Mouse (Mus musculus) cerebellum, postnatal 10 days (tissue): ENCODE measurements at regions not wholly inside any gene's neighbourhood (a gene's known extent, or its start where the extent isn't known, plus 50 kb on each side); places are given as distances from the start of the nearest gene placed in this dataset.
A peak's percentile ranks its signal among the peaks of the same experiment; 100 is the strongest.
"Not testable (repeated sequence)": the region's sequence is repeated elsewhere in the genome, so short reads cannot be mapped to it uniquely, and the experiment has no call there.

Source experiments
- DNase-seq, 2 experiments: peaks; one replicate each; pipeline ENCODE4 v3.0.0; 2021; ENCODE audit warnings: mixed read lengths in 2 of 2

DNA sequence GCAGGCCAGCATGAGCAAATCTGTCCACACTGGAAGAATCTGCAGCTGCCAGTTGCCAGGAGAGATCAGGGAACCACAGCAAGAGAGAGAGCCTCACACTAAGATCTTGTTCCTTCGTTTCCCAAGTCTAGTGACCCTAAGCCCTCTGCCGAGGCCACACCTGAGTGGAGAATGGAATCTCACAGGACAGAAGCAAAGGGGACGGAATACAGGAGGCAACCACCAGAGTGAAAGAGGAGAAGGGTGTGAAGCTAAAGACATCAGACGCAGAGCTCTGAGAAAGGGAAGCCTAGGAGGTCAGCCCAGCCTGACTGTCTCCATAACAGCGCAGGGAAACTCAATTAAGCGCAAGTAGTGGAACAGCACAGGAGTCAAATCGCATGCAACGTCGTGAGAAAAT, 75.0 kb downstream of the Suds3 start:
- DNase-seq: no peak

DNA sequence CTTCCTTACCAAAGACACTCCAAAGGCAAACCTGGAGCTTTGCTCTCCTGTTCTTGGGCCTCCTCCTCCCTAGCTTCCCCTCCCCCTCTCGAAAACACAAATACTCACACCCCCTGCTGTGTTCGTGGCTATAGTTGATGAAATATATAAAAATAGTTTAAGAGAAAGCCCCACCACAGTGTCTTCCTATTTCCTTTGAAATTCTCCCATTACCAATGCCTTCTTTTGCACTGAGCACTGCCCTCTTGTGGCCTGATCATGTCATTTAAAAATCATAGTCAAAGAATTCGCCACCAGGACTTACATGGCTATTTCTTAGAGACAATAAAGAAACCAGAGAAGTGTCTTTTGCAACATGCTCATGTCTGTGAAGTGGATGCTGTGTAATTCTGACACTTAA, 78.7 kb downstream of the Suds3 start:
- DNase-seq: peak; percentile 83 to 88

DNA sequence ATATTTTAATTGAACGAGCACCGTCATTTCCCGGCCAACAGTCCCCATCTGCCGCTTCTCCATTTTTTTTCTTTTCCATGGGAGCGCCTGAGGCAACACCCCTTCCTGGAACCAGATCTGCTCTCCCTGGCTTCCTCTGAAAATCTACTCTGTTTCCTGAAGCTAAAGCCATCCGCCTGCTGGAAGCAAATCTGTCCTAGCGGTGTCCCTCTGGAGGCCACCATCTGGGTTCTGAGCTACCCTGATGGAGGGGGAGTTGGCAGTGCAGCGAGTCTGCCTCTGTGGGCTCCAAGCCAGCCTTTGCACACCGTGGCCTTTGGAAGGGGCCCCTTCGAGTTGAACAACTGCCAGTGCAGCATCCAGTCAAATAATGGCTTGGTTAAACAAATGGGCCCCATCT, 83.8 kb downstream of the Suds3 start:
- DNase-seq: peak; percentile 96 to 97

DNA sequence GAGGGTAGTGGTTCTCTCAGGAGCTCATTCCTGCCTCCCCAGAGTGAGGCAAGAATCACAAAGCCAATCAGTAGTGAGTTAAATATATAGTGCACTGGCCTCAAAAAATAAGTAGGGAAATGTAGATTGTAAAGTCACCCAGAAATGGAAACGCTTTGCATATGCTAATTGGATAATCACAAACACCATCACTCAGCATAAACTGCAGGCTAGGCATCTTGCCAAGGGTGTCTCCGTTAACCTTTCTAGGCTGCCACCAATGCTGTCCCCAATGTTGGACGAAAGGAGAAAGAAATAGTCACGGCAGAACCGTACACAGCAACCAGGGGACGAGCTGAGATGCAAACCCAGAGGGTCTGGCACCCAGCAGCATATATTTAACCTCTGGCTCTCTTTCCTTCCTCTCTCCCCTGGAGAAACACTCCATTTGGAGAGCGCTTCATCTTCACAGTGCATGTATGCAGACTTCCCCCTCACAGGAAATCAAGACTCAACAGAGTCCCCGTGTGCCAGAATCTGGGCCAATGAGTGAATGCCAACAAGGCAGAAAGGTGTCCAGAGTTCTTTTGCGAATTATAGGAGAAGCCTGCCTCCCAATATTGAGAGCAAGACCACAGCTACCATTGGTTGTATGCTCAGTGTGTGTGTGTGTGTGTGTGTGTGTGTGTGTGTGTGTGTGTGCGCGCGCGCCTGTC, 90.1 kb downstream of the Suds3 start:
- DNase-seq: peak; percentile 56 to 71

DNA sequence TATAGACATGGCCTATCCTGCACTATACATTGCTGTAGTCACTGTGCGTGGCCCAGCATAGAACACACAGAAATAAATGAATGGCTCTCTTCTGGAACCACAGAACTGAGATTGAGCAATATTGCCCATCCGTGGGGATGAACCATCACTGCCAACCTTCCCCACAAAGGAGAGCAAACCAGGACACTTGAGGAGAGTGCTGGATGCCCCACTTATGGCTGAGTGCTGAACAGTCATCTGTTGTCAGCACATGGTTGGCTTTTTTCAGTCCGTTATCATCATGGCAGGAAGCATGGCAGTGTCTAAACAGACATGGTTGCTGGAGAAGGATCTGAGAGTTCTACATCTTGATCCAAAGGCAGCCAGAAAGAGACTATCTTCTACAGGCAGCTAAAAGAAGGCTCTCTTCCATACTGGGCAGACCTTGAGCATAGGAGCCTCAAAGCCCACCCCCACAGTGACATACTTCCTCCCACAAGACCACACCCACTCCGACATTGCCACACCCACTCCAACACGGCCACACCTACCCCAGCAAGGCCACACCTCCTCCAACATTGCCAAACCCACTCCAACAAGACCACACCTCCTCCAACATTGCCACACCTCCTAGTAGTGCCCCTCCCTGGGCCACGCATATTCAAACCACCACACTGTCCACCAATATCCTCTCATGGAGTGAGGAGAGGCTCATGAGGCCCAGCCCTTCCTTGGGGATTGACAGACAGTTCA, 97.3 kb downstream of the Suds3 start:
- no peak for DNase-seq

DNA sequence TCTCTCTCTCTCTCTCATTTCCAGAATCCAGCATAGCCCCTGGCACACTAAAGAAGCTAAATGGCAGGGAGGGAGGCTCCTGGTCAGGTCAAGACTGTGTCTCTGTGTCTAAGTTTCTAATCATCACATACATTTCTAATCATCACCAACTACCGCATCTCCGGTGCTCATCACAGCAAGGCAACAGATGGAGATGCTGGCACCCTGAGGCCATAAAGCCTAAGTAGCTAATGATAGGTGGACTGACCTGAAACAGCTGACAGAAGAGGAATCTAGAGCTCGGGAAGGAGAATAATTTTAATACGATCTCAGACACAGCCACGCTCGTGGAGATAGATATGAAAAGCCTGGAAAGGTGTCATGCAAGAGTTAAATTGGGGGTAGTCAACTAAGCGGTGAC, 104.8 kb downstream of the Suds3 start:
- peak in 1 of 2 experiments; percentile 41 for DNase-seq

DNA sequence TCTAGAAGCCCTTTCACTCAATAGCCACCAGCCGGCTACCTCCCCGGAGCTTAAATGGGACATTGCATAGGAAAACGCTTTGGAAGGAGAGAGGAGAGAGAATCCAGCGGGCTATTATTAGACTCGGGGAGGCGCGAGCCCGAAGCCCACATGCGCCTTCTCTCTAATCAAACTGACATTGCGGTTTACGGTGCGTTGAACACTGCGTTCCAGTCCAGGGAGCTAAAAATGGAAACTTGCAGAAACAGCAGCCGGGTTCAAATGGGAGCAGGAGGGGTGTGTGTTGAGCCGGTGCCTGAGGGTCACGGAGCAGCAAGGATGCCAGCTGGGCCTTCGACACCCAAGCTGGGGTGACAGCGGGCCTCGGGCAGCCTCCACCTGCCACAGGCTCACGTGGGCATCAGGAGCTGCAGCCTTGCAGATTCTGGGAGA, 115.1 kb downstream of the Suds3 start:
- DNase-seq: peak; percentile 95

DNA sequence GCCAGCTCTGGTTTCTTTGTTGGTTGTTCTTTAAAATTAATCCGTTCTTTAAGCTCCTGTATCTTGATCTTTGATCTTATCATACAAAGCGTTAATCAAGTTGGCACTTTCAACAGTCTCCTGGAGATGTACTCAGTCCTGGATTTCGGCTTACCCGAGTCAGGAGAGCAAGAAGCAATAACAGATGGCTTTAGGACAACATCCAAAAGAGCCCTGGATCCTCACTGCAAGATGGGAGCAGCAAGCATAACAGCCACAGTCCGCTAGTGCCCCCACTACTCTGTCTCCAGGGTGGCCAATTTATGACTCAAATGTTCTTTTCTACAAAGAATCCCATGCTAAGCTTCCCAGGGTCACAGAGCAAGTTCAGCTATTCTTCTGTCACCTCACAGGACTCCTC, 121.4 kb downstream of the Suds3 start:
- peak in 1 of 2 experiments; percentile 31 for DNase-seq

DNA sequence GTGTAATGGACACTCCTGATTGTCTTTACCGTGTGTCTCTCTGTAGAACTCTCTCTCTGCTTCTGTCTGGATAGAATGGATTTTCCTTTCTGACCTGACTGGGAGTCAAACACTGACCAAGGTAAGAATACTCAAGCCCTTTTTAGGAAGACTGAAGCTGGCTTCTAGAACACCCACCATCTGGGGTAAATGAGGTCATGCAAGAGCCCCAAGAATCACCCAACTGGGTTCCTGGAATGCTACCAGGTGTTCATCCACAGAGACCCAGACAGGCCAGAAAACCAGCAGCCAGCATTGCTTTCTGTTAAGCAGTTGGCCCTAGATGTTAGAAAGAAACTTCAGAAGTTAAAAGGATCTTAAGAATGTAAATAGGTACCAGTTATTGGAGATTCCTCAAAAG, 122.2 kb downstream of the Suds3 start:
- DNase-seq: peak; percentile 51 to 53

DNA sequence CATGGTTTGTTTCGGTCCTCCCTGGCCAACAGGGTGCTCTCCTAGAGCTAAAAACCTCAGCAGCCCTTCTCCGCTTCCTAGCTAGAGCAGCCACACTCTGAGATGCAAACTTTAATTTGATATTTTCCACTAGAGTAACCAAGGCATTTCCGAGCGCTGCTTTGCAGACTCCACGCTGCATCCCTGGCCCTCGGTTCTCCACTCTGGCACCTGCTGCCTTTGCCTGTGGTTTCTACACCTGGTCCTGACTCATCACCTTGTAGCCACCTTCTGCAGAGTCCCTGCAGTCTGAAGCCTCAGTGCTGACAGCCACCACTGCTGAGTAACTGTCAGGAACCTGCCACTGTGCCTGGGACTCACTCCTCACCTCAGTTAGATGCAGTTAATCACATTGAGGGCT, 124.5 kb downstream of the Suds3 start:
- peak; percentile 86 to 88 for DNase-seq

DNA sequence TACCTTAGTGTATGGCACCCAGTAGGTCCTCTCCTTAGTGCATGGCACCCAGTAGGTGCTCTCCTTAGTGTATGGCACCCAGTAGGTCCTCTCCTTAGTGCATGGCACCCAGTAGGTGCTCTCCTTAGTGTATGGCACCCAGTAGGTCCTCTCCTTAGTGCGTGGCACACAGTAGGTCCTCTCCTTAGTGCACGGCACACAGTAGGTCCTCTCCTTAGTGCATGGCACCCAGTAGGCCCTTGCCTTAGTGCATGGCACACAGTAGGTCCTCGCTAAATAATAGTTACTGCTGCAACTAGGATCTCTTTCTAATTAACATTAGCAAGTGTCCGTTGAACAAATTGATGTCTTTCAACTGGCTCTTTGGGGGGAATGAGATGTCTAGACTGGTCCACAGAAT, 144.4 kb downstream of the Suds3 start:
- DNase-seq: not testable (repeated sequence)

DNA sequence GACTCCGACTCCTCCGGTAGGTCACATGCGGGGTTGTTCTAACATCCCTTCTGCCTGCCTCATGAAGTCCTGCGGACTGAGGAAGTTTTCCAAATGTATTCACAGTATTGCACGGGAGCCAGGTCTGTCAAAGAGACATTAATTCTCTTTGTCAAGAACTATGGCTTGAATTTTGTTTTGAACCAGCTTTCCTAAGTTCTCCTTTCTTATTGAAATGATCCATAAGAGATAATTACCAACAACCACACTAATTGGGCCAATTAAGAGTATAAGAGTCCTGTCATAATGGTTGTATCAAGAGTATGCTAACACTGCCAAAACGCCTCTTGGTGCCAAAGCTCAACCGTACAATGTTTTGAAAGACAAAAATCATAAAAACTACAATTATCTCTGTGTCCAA, 151.7 kb downstream of the Suds3 start:
- DNase-seq: no peak

DNA sequence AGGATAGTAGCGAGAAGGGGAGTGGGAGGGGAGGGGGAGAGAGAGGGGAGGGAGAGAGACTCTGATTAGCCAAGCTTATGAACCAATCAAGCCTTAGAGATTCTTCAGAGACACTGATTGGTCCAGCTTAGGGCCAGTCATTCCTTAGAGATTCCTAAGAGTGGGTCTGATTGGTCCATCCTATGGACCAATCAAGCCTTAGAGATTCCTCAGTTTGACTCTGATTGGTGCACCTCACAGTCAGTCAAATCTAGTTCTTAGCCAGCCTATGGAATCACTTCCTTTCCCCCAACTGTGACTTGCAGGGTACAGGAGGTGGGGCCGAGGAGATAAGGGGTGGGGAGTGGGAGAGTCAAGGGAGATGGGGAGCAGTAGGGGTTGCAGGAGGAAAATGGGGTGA, 152.8 kb downstream of the Suds3 start:
- DNase-seq: no peak

DNA sequence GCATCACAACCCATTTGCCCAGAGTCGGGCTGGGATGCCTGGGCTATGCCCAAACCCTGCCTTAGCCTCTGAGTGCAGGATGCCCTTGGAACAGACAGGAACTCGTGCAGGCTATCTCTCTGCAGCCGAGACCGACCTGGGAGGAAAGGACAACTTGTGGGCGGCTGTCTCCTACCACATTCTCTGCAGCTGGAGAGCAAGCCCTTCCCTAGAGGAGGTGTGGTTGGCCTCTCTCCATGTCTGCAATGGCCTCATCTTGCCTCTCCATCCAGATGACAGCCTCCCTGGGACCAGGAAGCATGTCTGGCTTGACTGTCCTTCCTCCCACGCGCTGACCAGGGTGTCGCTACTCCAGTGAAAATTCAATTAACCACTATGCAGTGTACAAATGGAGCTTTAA, 155.9 kb downstream of the Suds3 start:
- no peak for DNase-seq

DNA sequence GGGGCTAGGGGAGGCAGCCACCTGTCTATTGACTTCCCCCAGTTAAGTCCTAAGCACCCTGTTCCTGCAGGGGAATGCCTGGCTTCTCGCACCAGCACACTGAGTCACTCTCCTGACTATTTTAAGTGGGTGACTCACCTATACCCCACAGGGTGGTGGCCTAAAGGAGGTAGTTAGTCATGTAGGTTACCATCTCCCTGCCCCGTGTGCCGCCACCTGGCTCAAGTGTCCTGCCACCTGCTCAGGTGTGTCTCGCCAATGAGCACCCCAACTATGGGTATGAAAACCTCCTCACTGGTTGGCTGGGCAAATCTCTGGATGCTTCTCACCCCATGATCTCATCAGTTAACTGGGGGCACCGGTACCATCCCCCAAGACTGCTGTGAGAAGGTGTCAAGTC, 157.8 kb downstream of the Suds3 start:
- no peak for DNase-seq

DNA sequence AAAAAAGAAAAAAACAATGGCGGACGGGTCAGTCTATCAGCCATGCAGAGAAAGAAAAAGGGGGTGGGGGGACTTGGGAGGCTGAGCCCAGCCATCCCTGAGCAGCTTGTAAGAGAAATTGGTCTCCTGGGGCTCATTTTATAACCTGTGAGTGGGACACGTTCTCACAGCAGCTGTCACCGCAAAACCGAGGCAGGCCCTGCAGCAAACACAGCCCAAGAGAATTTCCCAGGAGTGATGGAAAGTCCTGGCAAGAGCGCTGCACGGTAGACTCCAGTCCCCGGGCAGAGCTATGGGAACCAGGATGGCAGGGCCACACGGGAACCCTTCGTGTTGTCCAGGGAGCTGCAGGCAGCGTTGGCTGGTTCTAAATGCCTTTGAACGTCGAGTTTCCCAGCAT, 159.3 kb downstream of the Suds3 start:
- DNase-seq: no peak

DNA sequence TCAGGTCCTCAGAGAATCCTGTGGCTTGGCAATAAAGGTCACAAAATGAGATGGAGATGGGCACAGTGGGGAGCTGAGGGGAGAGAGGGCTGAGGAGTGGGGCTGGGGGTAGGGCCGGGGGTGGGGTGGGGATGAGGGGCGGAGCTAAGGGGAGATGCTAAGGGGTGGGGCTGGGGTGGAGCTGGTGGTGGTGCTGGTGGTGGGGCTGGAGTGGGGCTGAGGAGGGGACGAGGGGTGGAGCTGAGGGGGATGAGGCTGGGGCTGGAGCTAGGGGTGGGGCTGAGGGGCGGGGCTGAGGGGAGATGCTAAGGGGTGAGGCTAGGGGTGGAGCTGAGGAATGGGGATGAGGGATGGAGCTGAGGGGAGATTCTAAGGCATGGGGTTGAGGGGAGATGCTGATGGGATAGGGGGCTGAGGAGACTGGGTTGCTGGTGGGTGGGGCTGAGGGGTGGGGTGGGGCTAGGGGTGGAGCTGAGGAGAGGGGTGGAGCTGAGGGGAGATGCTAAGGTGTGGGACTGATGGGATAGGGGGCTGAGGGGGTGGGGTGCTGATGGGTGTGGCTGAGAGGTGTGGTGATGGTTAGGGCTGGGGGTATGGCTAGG, 165.5 kb downstream of the Suds3 start:
- DNase-seq: no peak

DNA sequence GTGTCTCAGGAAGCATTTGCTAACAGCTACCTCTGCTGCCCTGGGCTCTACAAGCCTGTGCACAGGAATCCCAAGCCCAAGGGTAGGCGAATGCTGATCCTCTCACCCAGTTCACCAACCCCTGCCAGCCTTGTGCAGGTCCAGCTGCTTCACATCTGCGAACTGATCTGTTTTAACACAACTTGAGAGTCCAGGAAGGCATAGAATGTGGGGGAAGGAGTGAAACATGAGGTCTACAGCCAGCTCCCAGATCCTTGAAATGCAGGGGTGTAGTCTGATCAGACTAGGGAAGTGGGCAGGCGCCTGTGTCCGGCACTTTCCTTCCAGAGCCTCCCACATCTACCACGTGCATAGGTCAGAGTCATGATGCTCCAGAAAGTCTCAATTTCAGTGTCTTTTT, 181.3 kb downstream of the Suds3 start:
- no peak for DNase-seq

DNA sequence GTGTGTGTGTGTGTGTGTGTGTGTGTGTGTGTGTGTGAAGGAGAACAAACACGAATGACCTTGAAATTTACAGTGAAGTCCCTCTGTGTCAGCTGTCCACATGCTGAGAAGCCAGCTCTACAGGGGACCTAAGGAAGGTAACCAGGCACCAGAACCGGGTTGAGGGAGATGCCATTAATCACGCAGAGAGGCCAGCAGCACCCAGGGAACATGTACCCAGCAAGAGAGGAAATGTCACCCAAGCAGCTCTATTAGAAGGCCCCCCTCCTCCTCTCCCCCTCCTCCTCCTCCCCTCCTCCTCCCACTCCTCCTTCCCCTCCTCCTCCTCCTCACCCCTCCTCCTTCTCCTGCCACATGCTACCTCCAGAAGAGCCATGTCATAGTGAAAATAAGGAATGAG, 181.8 kb downstream of the Suds3 start:
- DNase-seq: no peak

DNA sequence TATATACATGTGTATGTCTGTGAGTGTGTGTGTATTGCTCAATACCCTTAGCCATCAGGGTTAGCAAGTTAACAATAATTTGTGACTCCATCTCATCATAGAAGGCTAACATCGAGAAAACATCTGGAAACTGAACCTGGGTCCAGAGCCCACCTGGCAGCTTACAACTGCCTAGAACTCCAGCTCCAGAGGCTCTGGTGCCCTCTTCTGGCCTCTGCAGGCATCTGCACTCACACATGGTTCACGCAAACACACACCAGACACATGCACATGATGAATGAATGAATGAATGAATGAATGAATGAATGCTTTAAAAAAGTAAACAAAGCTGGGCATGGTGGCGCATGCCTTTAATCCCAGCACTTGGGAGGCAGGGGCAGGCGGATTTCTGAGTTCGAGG, 182.8 kb downstream of the Suds3 start:
- no peak for DNase-seq

DNA sequence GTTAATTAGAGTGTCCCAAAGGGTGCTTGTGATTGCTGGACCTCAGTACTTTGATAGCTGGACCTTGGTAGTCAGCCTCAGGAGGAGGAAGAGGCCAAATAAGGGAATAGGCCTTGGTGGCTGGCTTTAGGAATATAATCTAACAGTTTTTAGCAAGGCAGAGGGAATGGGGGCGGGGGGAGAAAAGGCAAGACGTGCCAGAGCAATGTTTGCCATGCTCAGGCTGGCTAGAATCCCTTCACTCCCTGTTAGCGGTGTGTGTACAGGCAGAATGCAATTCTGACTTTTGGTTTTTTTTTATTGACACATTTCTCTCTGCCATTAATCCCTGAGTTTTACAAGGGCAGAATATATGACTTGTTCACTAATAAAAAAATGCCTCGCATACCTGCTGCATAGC, 192.2 kb downstream of the Suds3 start:
- DNase-seq: no peak

DNA sequence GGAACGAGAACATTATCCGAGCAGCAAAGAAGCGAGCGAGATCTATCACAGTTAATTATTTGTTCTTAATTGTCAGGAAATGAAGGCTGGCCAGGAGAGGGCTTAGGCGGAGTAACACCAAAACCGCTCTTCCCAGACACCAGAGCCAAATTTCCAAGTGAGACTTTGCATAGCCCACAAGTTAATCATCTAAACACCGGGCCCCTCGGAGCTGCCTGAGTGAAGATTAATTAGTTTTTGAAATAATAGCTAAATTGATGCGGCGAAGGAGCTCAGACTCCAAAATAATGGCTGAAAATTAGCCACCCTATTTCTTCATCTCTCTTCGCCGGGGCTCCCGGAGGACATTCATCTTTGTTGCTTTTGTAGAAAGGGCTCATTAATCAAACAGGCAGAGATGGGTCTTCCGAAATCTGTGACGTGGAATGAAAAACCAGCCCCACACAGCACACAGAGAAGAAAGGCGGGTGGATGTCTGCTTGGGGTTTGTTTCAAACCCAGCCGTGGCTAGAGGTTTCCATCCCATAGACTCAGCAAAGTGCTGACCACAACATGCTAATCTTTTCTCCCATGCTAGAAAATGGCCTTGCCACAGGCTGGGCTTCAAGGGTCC, 193.7 kb downstream of the Suds3 start:
- DNase-seq: no peak

DNA sequence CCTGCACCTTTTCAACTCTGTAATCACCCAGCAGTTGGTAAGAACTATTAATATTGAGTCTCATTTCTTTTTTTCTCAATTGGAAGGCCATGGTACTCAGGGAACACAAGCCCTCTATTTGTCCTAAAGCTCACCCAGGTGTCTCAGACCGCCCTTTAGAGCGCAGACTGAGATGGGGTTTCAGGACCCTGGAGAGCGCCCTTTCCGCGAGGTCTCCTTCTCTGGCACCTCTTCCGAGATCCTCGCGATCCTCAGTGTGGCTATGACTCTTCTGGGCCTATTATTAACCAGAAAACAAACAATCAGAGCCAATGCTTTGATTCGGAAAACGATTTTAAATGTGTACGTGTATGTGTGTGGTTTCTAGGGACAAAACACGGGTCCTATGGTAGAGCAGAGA, 201.0 kb downstream of the Suds3 start:
- no peak for DNase-seq

DNA sequence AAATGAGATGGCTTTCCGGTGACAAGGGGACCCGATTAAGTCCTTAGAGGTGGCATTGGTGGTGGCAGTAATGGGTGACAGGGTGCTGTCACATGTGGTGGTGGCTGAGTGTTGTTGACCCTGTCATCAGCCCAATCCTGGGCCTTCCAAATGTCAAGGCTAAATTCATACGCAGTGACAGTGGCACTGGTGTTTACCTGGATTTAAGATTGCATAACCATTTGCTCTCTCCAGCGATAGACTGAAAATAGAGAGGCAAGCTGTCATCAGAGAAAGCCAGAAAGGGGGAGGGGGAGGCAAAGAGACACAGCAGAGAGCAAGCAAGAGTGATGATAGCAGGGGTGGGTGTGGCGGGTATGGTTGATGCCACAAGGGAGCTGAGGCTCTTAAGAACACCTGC, 215.1 kb downstream of the Suds3 start:
- DNase-seq: peak in 1 of 2 experiments; percentile 39
